Mouse (Mus musculus) heart, postnatal 10 days (tissue): ENCODE results near the gene Smim13. TPM values are rescaled to one million over a fixed set of nuclear protein-coding genes. Genes with fewer than 3 reads are reported as not detected.
A peak's percentile ranks its signal among the peaks of the same experiment; 100 is the strongest.
"Not testable (repeated sequence)": the region's sequence is repeated elsewhere in the genome, so short reads cannot be mapped to it uniquely, and the experiment has no call there.

Source experiments
- DNase-seq, 2 experiments: peaks; one replicate each; pipeline ENCODE4 v3.0.0; 2021
- intact Hi-C: fragments of 180-260 bp; cut with DNase I; formaldehyde crosslinking; loops from one replicate; pipeline ENCODE4 v1.15.1; 2025
- total RNA-seq, 2 experiments: library from RNA; stranded (reverse); gene quantifications; 2 replicates each; pipeline ENCODE4 v1.2.3; 2021

The Smim13 gene
- 10 to 100 TPM; 19.8 to 21.9 TPM for total RNA-seq

- intact Hi-C loops = no loop called here
- DNase-seq = peak; percentile 94 to 96
These were observed at the start of gene Smim13 for GRCm38 (mm10) chr13:41249538-41250317. Smim13 (plus strand) TSS chr13:41249844.

- no peak for DNase-seq
- intact Hi-C loops = no loop called here
These were observed 48.8 kb upstream of the Smim13 start for GRCm38 (mm10) chr13:41200861-41201260.

GRCm38 (mm10) chr13:41203289-41203688 lies 46.4 kb upstream of the Smim13 start:
- intact Hi-C loops = no loop called here
- no peak for DNase-seq

GRCm38 (mm10) chr13:41203691-41204090 lies 46.0 kb upstream of the Smim13 start:
- intact Hi-C loops = no loop called here
- no peak for DNase-seq

- DNase-seq, intact Hi-C loops: not testable (repeated sequence)
These were observed 44.1 kb upstream of the Smim13 start for GRCm38 (mm10) chr13:41205568-41205967.

- intact Hi-C loops = no loop called here
- no peak for DNase-seq
These were observed 43.4 kb upstream of the Smim13 start for GRCm38 (mm10) chr13:41206241-41206640.

- DNase-seq = peak in 1 of 2 experiments; percentile 17
- intact Hi-C loops = no loop called here
These were observed 38.4 kb upstream of the Smim13 start for GRCm38 (mm10) chr13:41211276-41211675.

- no peak for DNase-seq
- intact Hi-C loops = no loop called here
These were observed 36.9 kb upstream of the Smim13 start for GRCm38 (mm10) chr13:41212558-41213322.

- no peak for DNase-seq
- intact Hi-C loops = no loop called here
These were observed 34.0 kb upstream of the Smim13 start for GRCm38 (mm10) chr13:41215669-41216068.

GRCm38 (mm10) chr13:41216236-41216635 lies 33.4 kb upstream of the Smim13 start:
- DNase-seq = no peak
- intact Hi-C loops = no loop called here

GRCm38 (mm10) chr13:41219056-41219455 lies 30.6 kb upstream of the Smim13 start:
- no peak for DNase-seq
- intact Hi-C loops = no loop called here

GRCm38 (mm10) chr13:41219687-41220303 lies 29.8 kb upstream of the Smim13 start:
- DNase-seq = no peak
- intact Hi-C loops = loop anchor here (5.0 kb wide), 1 partner anchor 377 kb away; no protein-coding TSS in a partner anchor

- intact Hi-C loops = loop anchor here (5.0 kb wide), 1 partner anchor 378 kb away; no protein-coding TSS in a partner anchor
- peak; percentile 76 to 79 for DNase-seq
These were observed 29.3 kb upstream of the Smim13 start, which contains the start of gene Elovl2 for GRCm38 (mm10) chr13:41220304-41220834. Elovl2 (minus strand) TSS chr13:41220405.

- intact Hi-C loops = no loop called here
- DNase-seq = no peak
These were observed 23.1 kb upstream of the Smim13 start for GRCm38 (mm10) chr13:41226513-41226912.

- DNase-seq = no peak
- intact Hi-C loops = no loop called here
These were observed 21.6 kb upstream of the Smim13 start for GRCm38 (mm10) chr13:41228060-41228459.

GRCm38 (mm10) chr13:41230256-41230655 lies 19.4 kb upstream of the Smim13 start:
- DNase-seq = no peak
- intact Hi-C loops = no loop called here

- DNase-seq = no peak
- intact Hi-C loops = no loop called here
These were observed 18.2 kb upstream of the Smim13 start for GRCm38 (mm10) chr13:41231389-41231983.

GRCm38 (mm10) chr13:41232209-41232608 lies 17.4 kb upstream of the Smim13 start:
- DNase-seq = no peak
- intact Hi-C loops = no loop called here

GRCm38 (mm10) chr13:41233241-41233640 lies 16.4 kb upstream of the Smim13 start:
- intact Hi-C loops = no loop called here
- no peak for DNase-seq

GRCm38 (mm10) chr13:41235181-41235580 lies 14.5 kb upstream of the Smim13 start:
- intact Hi-C loops = no loop called here
- no peak for DNase-seq
